Comparison of ENCODE assay signal across 8 mouse cellular contexts in genomic region chr17:35021163-35021808, GRCm38 (mm10). TPM values are rescaled to one million over a fixed set of nuclear protein-coding genes. Genes with fewer than 3 reads are reported as not detected.
A peak's percentile ranks its signal among the peaks of the same experiment; 100 is the strongest.
DNase-seq lines count a peak whose midpoint lies in the region; ATAC-seq and TF ChIP-seq lines count a peak whose summit lies in the region.

No protein-coding gene starts in this region.

- peak overlapping the region; percentile 38; the same call in 1 of the 2 replicates for H3K9ac ChIP-seq in ES-E14 (ENCODE audit: insufficient read depth, low read depth, low read length, poor library complexity, severe bottlenecking)
- peak overlapping the region; percentile 22; the same call in 1 of the 2 replicates for H3K9ac ChIP-seq in forebrain, embryonic 16.5 days (replicated peaks; ENCODE audit: low read depth, low read length)
- no peak overlapping the region for H3K9ac ChIP-seq in lung, embryonic 14.5 days

- H3K4me3 ChIP-seq in ES-E14 (ENCODE audit: insufficient read depth in 1 of 2, low read depth in 1 of 2, low read length in 2 of 2, poor library complexity in 1 of 2, severe bottlenecking in 1 of 2), result no peak overlapping the region
- H3K4me3 ChIP-seq in forebrain, embryonic 16.5 days (replicated peaks; ENCODE audit: low read length), result no peak overlapping the region
- no peak overlapping the region for H3K4me3 ChIP-seq in lung, embryonic 14.5 days (ENCODE audit: low read depth, low read length)

- H3K27ac ChIP-seq in ES-E14 (ENCODE audit: insufficient read depth, low read depth, low read length, poor library complexity, severe bottlenecking), result no peak overlapping the region
- no peak overlapping the region for H3K27ac ChIP-seq in forebrain, embryonic 16.5 days (ENCODE audit: low read length)
- H3K27ac ChIP-seq in lung, embryonic 14.5 days (ENCODE audit: low read depth), result no peak overlapping the region

- TF ChIP-seq CTCF in lung, embryonic 14.5 days (IDR thresholded peaks at IDR 0.05; ENCODE audit: low read depth), result peak; percentile 100

- ATAC-seq in forebrain, embryonic 16.5 days, result peak; percentile 68
- peak; percentile 57 for ATAC-seq in lung, embryonic 14.5 days (ENCODE audit: insufficient read depth)

- intact Hi-C loops in heart, postnatal 36 days (cut with DNase I), result loop anchor here (1.0 to 5.0 kb wide), 5 partner anchors 38 to 101 kb away; partner anchors contain the start of genes Abhd16a, Csnk2b, Ddah2 and Gpank1

- H3K36me3 ChIP-seq in ES-E14 (ENCODE audit: control insufficient read depth, insufficient read depth, low read length, poor library complexity, severe bottlenecking), result peaks cover 4% of the 10 kb centered on the region
- H3K36me3 ChIP-seq in forebrain, embryonic 16.5 days (ENCODE audit: control insufficient read depth, insufficient read depth), result no peaks in the 10 kb centered on the region
- H3K36me3 ChIP-seq in lung, embryonic 14.5 days (ENCODE audit: insufficient read depth), result peaks cover 13% of the 10 kb centered on the region

- peak; percentile 85 for DNase-seq in ES-E14 (ENCODE audit: low read depth, low spot score)
- peak; percentile 86 for DNase-seq in cerebellum, adult 11-12 months
- peak; percentile 92 to 93 for DNase-seq in heart, postnatal 36 days
- peak; percentile 64 to 89 for DNase-seq in layer of hippocampus, adult 8-10 months (ENCODE audit: low spot score in 2 of 2)
- DNase-seq in lung, embryonic 14.5 days, result peak; percentile 90
- peak; percentile 93 for DNase-seq in ovary, postnatal 14 days (ENCODE audit: low spot score)
- DNase-seq in thymus, postnatal 10 days (ENCODE audit: low spot score in 2 of 2), result peak; percentile 81 to 96

- H3K4me2 ChIP-seq in forebrain, embryonic 16.5 days (ENCODE audit: low read length), result peak overlapping the region; percentile 35; the same call in 1 of the 2 replicates
- peak overlapping the region; percentile 33 for H3K4me2 ChIP-seq in lung, embryonic 14.5 days

- H3K9me3 ChIP-seq in ES-E14 (ENCODE audit: control insufficient read depth, insufficient read depth, low read depth, low read length), result no peaks in the 10 kb centered on the region
- H3K9me3 ChIP-seq in forebrain, embryonic 16.5 days (ENCODE audit: control insufficient read depth, low read length), result no peaks in the 10 kb centered on the region
- no peaks in the 10 kb centered on the region for H3K9me3 ChIP-seq in lung, embryonic 14.5 days (ENCODE audit: low read depth, low read length)

- H3K27me3 ChIP-seq in forebrain, embryonic 16.5 days (replicated peaks; ENCODE audit: control insufficient read depth, insufficient read depth, low read length), result no peaks in the 10 kb centered on the region
- H3K27me3 ChIP-seq in lung, embryonic 14.5 days (ENCODE audit: insufficient read depth, low read length), result no peaks in the 10 kb centered on the region

- WGBS in forebrain, embryonic 16.5 days, result 5% methylated on average over 17 of the region's 17 CpGs
- 8% methylated on average over 17 of the region's 17 CpGs for WGBS in lung, embryonic 14.5 days

- peaks cover 2 to 16% of the 10 kb centered on the region in 2 experiments; a peak in 2 of 4 replicates for H3K4me1 ChIP-seq in ES-E14 (ENCODE audit: control insufficient read depth in 2 of 2, insufficient read depth in 2 of 2, low read length in 2 of 2, poor library complexity in 1 of 2)
- peaks cover 12% of the 10 kb centered on the region for H3K4me1 ChIP-seq in forebrain, embryonic 16.5 days (replicated peaks; ENCODE audit: control insufficient read depth, insufficient read depth, low read length)
- H3K4me1 ChIP-seq in lung, embryonic 14.5 days (ENCODE audit: insufficient read depth), result peaks cover 4% of the 10 kb centered on the region; the same call in 1 of the 2 replicates

- in situ Hi-C loops in ES-E14 (cut with MboI; ENCODE audit: low sequenced_read_pairs in 2 of 2, unreplicated experiment in 2 of 2), result loop anchor here in 1 of 2 experiments (25.0 kb wide), 1 partner anchor 91 kb away; the partner anchor contains the start of genes Csnk2b, Gpank1, Ly6g5b and Ly6g5c

TF ChIP-seq in ES-E14, 5 proteins besides CTCF, POLR2A, EP300 and RAD21:
- TF ChIP-seq ZC3H11A (IDR thresholded peaks at IDR 0.05; ENCODE audit: borderline replicate concordance, low read depth, low read length) (peak; percentile 37; the same call in 1 of the 2 replicates), MAFK (IDR thresholded peaks at IDR 0.05; ENCODE audit: insufficient read depth, low read depth, low read length) (no peak), ZNF384 (IDR thresholded peaks at IDR 0.05; ENCODE audit: low read depth, low read length) (no peak)
TF ChIP-seq in ES-E14: peak in this region for 1.

RNA-seq across cellular contexts. Expression of gene Vwa7, which starts 4.9 kb away (rescaled TPM):
- 0.21 and 0.31 TPM in 2 replicates for total RNA-seq in ES-E14 (2012; rRNA removed)
- polyA plus RNA-seq in forebrain, embryonic 16.5 days (2015; fragmentation: Nextera tagmentation; extraction: Ambion mirVana), result 0.12 and 0.14 TPM in 2 replicates
- 1 to 10 TPM; 8.4 to 9.3 TPM for total RNA-seq in heart, postnatal 36 days (2021)
- under 1 TPM; 0.14 to 0.90 (median 0.56) TPM for total RNA-seq in layer of hippocampus, adult 8-10 months (2022)
- polyA plus RNA-seq in lung, embryonic 14.5 days (2014; fragmentation: Nextera tagmentation; extraction: Ambion mirVana), result 0.11 and 0.47 TPM in 2 replicates

RNA-seq across cellular contexts. Expression of gene Sapcd1, which starts 6.5 kb away (rescaled TPM):
- 3.1 and 4.7 TPM in 2 replicates for total RNA-seq in ES-E14 (2012; rRNA removed)
- 2.2 and 2.7 TPM in 2 replicates for polyA plus RNA-seq in forebrain, embryonic 16.5 days (2015; fragmentation: Nextera tagmentation; extraction: Ambion mirVana)
- not detected for total RNA-seq in heart, postnatal 36 days (2021)
- total RNA-seq in layer of hippocampus, adult 8-10 months (2022), result under 1 TPM in 2 of 4 experiments, not detected in 2; 0.76 to 0.95 TPM
- 16.1 and 17.2 TPM in 2 replicates for polyA plus RNA-seq in lung, embryonic 14.5 days (2014; fragmentation: Nextera tagmentation; extraction: Ambion mirVana)

RNA-seq across cellular contexts. Expression of gene Vars, which starts 20.5 kb away (rescaled TPM):
- total RNA-seq in ES-E14 (2012; rRNA removed), result 303 and 453 TPM in 2 replicates
- polyA plus RNA-seq in forebrain, embryonic 16.5 days (2015; fragmentation: Nextera tagmentation; extraction: Ambion mirVana), result 81.7 and 85.2 TPM in 2 replicates
- 10 to 100 TPM; 26.7 to 27.4 TPM for total RNA-seq in heart, postnatal 36 days (2021)
- 10 to 100 TPM; 49.9 to 58.8 (median 51.3) TPM for total RNA-seq in layer of hippocampus, adult 8-10 months (2022)
- 135 and 161 TPM in 2 replicates for polyA plus RNA-seq in lung, embryonic 14.5 days (2014; fragmentation: Nextera tagmentation; extraction: Ambion mirVana)

RNA-seq across cellular contexts. Expression of gene Msh5, which starts 25.3 kb away (rescaled TPM):
- total RNA-seq in ES-E14 (2012; rRNA removed), result 2.7 and 3.2 TPM in 2 replicates
- polyA plus RNA-seq in forebrain, embryonic 16.5 days (2015; fragmentation: Nextera tagmentation; extraction: Ambion mirVana), result 3.1 and 3.4 TPM in 2 replicates
- total RNA-seq in heart, postnatal 36 days (2021), result under 1 TPM; 0.25 to 0.70 TPM
- total RNA-seq in layer of hippocampus, adult 8-10 months (2022), result 1 to 10 TPM; 1.1 to 2.1 (median 1.4) TPM
- 4.2 and 4.6 TPM in 2 replicates for polyA plus RNA-seq in lung, embryonic 14.5 days (2014; fragmentation: Nextera tagmentation; extraction: Ambion mirVana)

RNA-seq across cellular contexts. Expression of gene Clic1, which starts 28.5 kb away (rescaled TPM):
- 113 and 133 TPM in 2 replicates for total RNA-seq in ES-E14 (2012; rRNA removed)
- polyA plus RNA-seq in forebrain, embryonic 16.5 days (2015; fragmentation: Nextera tagmentation; extraction: Ambion mirVana), result 79.3 and 85.5 TPM in 2 replicates
- 10 to 100 TPM; 41.7 to 44.0 TPM for total RNA-seq in heart, postnatal 36 days (2021)
- total RNA-seq in layer of hippocampus, adult 8-10 months (2022), result 10 to 100 TPM in 2 of 4 experiments, 1 to 10 TPM in 2; 9.2 to 27.8 (median 15.9) TPM
- 67.1 and 73.6 TPM in 2 replicates for polyA plus RNA-seq in lung, embryonic 14.5 days (2014; fragmentation: Nextera tagmentation; extraction: Ambion mirVana)
